Mouse (Mus musculus) gonadal fat pad, adult 2 months (tissue): ENCODE measurements at regions not wholly inside any gene's neighbourhood (a gene's known extent, or its start where the extent isn't known, plus 50 kb on each side); places are given as distances from the start of the nearest gene placed in this dataset.
"Not testable (repeated sequence)": the region's sequence is repeated elsewhere in the genome, so short reads cannot be mapped to it uniquely, and the experiment has no call there.

ENCODE experiments used
- DNase-seq: peaks from one replicate; pipeline ENCODE4 v3.0.0-alpha.2; 2012; ENCODE audit warnings: low read depth

GRCm38 (mm10) chr13:52325647-52326046 is 205.4 kb downstream of the Diras2 start:
- DNase-seq, result not testable (repeated sequence)

DNA sequence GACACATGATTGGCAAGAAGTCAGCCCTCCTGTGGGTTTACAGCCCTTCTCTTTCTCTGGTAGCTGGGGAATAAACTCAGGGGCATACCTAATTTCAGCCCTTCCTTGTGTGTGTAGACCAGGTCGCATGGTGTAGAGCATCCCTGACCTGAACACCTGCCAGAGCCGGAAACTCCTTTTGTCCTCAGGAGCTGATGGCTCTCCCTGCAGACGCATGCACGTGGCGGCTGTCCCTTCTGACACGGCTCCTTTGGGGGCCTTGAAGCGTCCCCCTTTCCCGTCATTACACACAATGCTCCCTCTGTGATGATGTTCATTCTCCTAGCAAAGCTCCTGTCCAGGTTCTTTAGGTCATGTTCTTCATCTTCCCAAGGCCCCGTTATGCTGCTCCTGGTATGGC is 203.3 kb downstream of the Diras2 start:
- no peak for DNase-seq

- no peak for DNase-seq
These were observed 202.3 kb downstream of the Diras2 start for GRCm38 (mm10) chr13:52328766-52329165.

- DNase-seq, result no peak
These were observed 200.0 kb downstream of the Diras2 start for GRCm38 (mm10) chr13:52331068-52331467.

DNA sequence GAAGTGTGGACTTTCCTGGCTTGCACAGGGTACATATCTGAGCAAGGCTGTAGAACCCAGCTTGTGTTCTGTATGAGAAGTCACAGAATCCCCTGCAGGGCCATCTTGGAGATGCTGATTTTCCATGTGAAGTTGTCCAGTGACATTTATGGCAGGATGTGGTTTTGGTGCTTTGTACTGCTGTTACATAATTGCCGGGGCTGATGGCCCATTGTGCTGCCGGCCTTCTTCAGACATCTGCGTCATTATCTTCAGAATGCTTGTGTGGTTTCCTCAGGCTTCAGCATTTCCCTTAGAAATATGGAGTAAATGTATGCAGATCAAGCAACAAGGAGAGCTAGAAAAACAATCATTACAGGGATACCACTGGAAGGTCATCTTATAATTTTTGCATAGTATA is 196.1 kb downstream of the Diras2 start:
- no peak for DNase-seq

- no peak for DNase-seq
These were observed 193.1 kb downstream of the Diras2 start for GRCm38 (mm10) chr13:52337936-52338335.

DNA sequence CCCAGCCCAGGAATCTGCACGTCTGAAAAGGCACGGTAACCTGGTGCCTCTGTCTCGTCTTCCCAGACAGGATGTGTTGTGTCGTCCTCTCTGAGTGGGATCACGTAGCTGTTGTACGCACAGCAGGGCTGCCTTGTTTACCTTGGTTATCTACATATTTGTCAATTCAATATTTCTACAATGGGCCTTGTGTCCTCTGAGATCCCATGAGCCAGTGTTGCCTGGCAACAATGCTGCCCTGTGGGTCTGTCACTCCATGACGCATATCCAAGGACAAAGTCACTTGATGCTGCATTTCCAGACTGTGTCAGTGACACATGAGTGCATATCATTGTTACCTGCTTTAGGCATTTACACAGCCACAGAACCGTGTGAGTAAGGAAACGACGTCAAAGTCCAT is 191.9 kb downstream of the Diras2 start:
- no peak for DNase-seq

GRCm38 (mm10) chr13:52341981-52342380 is 189.1 kb downstream of the Diras2 start:
- DNase-seq, result no peak

GRCm38 (mm10) chr13:52344383-52344782 is 186.7 kb downstream of the Diras2 start:
- no peak for DNase-seq

DNA sequence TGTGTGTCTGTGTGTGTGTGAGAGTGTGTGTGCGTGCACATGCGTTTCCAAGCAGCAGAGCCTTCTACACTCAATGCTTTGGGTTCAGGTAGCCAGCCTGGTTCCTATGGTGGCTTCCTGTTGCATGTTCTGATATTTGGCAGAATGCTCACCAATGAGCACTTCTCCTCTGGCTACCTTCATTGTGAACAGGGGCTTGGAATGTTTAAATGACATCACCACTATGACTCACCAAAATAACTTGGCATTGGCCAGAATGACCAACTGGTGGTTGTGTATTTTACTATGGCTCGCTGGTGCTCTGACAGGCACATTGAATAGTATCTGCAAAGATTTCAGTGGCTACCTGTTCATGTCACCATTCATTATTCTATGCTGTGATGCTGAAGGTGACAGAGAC is 186.2 kb downstream of the Diras2 start:
- DNase-seq, result no peak

DNA sequence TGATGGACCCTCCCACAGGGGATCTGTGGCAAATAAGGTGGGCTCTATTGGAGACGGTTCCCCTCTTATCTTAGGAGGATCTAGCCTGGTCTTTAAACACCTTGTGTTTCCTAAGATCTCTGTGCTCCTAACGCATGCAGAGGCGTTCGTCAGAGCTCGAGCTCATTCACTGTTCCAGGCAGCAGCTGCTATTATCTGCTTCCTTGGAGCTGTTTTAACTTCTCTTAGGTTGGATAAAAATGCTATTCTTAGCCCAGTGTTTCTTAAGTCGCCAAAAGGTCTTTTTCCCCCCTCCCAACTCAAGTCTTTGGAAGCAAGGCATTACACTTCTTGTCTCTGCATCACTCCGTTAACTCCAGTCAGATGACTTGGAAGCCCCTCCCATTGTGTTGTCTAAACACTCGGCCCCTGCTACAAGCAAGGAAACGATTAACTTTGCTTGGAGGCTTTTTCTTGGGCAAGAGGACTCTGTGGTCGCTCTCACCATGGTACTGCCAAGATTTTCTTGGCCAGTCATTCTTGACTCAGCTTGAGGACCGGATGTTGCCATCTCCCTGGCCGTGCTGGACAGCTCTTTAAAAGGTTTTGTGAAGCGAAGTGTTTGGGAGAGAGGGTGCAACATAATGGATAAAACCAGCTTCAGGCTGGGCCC is 185.6 kb downstream of the Diras2 start:
- no peak for DNase-seq

DNA sequence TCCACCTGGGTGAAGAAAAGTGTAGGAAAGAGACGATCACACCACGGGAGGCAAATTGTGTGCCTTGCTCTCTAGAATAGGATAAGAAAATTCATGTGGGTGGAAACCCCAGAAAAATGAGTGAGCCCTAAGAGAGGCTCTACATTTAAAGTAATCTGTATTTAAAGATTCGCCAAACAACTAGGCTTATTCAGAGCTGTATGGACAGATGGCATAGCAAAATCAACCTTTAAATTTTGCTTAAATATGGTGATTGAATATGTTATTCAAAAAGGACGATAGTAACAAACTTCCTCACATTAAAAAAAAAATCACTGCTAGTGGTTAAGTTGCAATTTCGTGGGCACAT is 185.1 kb downstream of the Diras2 start:
- no peak for DNase-seq

DNA sequence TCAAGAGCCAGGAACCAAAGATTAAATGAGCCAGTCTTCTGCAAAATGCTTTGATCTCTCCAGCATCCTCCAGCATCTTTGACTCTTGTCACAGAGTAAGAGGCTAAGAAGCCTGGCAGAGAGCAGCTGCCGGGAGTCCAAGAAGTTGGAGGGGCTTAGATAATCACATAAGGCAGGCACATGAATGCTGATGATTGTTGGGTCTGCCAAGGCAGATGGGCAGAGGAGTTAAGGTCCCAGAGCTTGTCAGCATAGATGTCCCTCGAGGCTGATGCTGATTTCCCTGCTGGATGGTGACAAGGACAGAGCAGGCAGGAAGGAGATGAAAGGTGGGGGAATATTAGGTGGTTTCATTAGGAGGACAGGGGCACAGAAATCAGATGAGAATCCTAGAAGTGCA is 183.4 kb downstream of the Diras2 start:
- no peak for DNase-seq

GRCm38 (mm10) chr13:52349606-52350005 is 181.5 kb downstream of the Diras2 start:
- no peak for DNase-seq

- no peak for DNase-seq
These were observed 178.5 kb downstream of the Diras2 start for GRCm38 (mm10) chr13:52352576-52352975.

GRCm38 (mm10) chr13:52353437-52353836 is 177.6 kb downstream of the Diras2 start:
- DNase-seq, result no peak

GRCm38 (mm10) chr13:52353966-52354365 is 177.1 kb downstream of the Diras2 start:
- DNase-seq, result no peak

- not testable (repeated sequence) for DNase-seq
These were observed 175.2 kb downstream of the Diras2 start for GRCm38 (mm10) chr13:52355921-52356320.

GRCm38 (mm10) chr13:52359332-52359731 is 171.7 kb downstream of the Diras2 start:
- DNase-seq, result not testable (repeated sequence)

GRCm38 (mm10) chr13:52361177-52361846 is 169.8 kb downstream of the Diras2 start:
- no peak for DNase-seq

DNA sequence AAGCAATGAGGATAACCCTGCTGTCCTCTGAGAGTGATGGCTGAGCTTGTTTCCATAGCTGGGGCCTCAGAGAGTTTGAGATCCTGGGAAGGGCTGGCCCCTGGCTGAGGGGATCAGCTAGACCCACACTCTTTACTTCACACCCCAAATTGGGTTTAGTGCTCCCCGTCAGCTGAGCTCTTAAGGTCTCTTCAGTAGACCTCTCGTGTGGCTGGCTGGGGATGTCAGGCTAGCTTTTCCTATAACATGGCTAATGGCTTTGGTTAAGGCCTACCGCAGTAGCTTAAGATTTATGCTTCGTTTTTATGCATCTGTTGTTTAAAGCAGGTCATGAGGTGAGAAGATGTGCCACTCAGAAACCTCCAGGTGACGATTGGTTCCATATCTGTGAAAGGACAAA is 168.8 kb downstream of the Diras2 start:
- DNase-seq, result no peak

GRCm38 (mm10) chr13:52369851-52370250 is 161.2 kb downstream of the Diras2 start:
- no peak for DNase-seq

GRCm38 (mm10) chr13:52371986-52372385 is 159.1 kb downstream of the Diras2 start:
- DNase-seq, result no peak

DNA sequence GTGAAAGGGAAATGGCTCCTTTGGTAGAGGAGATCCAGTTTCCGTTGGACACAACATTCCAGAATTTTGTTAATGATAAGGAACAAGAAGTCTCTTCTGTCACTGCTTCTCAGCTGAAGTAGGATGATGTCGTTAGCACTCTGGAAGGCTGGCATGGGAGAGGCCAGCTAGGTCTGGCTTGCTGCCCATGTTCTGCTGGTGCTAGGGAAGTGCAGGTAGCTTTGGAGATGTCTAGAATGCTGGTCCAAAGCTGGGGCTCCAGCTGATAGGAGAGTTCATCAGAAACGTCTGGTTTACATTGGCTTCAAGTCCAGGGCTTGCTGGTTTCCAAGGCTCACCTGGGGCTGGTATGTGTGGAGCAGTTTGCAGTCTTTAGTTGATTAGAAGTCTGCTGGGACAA is 156.3 kb downstream of the Diras2 start:
- DNase-seq, result no peak
